Mouse (Mus musculus) thymus, adult 2 months (tissue): Measurements from ENCODE around the gene St3gal2. TPM values are rescaled to one million over a fixed set of nuclear protein-coding genes. Genes with fewer than 3 reads are reported as not detected.
A peak's percentile ranks its signal among the peaks of the same experiment; 100 is the strongest.
"Not testable (repeated sequence)": the region's sequence is repeated elsewhere in the genome, so short reads cannot be mapped to it uniquely, and the experiment has no call there.

ENCODE experiments used
- DNase-seq: peaks from one replicate; pipeline ENCODE4 v3.0.0; 2021
- H3K27ac ChIP-seq: fragments of 200-500 bp; 2 replicates; pipeline ENCODE4 v1.5.1; 2012; ENCODE audit warnings: low read length, control low read depth; ENCODE audit not compliant: control insufficient read depth, insufficient read depth
- H3K27me3 ChIP-seq: fragments of 200-500 bp; 2 replicates; pipeline ENCODE4 v1.6.1; 2012; ENCODE audit warnings: mild to moderate bottlenecking, low read length, moderate library complexity, mixed read lengths; ENCODE audit not compliant: control insufficient read depth, insufficient read depth
- H3K36me3 ChIP-seq: fragments of 200-500 bp; 2 replicates; pipeline ENCODE4 v1.6.1; 2012; ENCODE audit warnings: mild to moderate bottlenecking, low read length, moderate library complexity; ENCODE audit not compliant: control insufficient read depth, insufficient read depth
- H3K4me1 ChIP-seq: fragments of 200-500 bp; replicated peaks from 2 replicates; pipeline ENCODE4 v1.6.1; 2012; ENCODE audit warnings: low read length; ENCODE audit not compliant: control insufficient read depth, insufficient read depth
- H3K4me3 ChIP-seq: fragments of 200-500 bp; 2 replicates; pipeline ENCODE4 v1.5.1; 2012; ENCODE audit warnings: mild to moderate bottlenecking, low read length, control low read depth, moderate library complexity; ENCODE audit not compliant: control insufficient read depth, insufficient read depth
- CTCF ChIP-seq: fragments of 200-500 bp; IDR thresholded peaks from 2 replicates; pipeline ENCODE4 v1.5.1; 2012; ENCODE audit warnings: mild to moderate bottlenecking, control low read depth, low read length, moderate library complexity, borderline replicate concordance; ENCODE audit not compliant: control insufficient read depth, poor library complexity, insufficient read depth; ENCODE audit errors: extremely low read depth
- POLR2A ChIP-seq: fragments of 200-500 bp; IDR thresholded peaks from 2 replicates; pipeline ENCODE4 v1.6.1; 2012; ENCODE audit warnings: mild to moderate bottlenecking, low read length, control low read depth, moderate library complexity; ENCODE audit not compliant: control insufficient read depth, poor library complexity, insufficient read depth; ENCODE audit errors: extremely low read depth
- WGBS: fragments of 180-500 bp; shearing (Covaris S2); methylation state at CpG from one replicate; pipeline ENCODE4 v1.1.7; 2018; 5-methylcytosine and 5-hydroxymethylcytosine counted together
- polyA plus RNA-seq: library from polyadenylated mRNA; depleted of rRNA; stranded (reverse); fragments of >200 nt; gene quantifications from 2 replicates; pipeline ENCODE4 v1.2.3, GENCODE M21; 2012

Gene St3gal2
- polyA plus RNA-seq, 1 experiment: 22.1 TPM

- H3K4me1 ChIP-seq: peaks cover 7% of the 10 kb centered on the region
- no peak for DNase-seq
- H3K27ac ChIP-seq: no peak overlapping the region
- no peaks in the 10 kb centered on the region for H3K27me3 ChIP-seq
- H3K36me3 ChIP-seq: no peaks in the 10 kb centered on the region
- H3K4me3 ChIP-seq: no peak overlapping the region
- TF ChIP-seq CTCF (no peak), POLR2A (no peak)
- 94% methylated on average over 8 of the region's 8 CpGs for WGBS
These were observed 46.9 kb downstream of the St3gal2 start for GRCm38 (mm10) chr8:110966586-110966985.

DNA sequence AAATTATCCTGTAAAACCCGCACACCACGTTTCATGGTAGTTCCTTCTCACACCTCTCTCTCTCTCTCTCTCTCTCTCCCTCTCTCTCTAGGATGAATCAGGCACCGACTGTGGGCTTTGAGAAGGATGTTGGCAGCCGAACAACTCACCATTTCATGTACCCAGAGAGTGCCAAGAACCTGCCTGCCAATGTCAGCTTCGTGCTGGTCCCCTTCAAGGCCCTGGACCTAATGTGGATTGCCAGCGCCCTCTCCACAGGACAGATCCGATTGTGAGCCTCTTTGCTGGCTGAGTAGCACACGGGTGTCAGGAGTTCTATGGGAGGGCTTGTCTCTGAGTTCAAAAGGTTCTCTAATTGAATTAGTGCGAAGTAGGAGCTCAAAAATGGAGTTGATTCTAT lies 47.6 kb downstream of the St3gal2 start:
- TF ChIP-seq POLR2A (no peak), CTCF (no peak)
- Histone ChIP-seq H3K27me3 (no peaks in the 10 kb centered on the region), H3K36me3 (no peaks in the 10 kb centered on the region), H3K4me3 (no peak overlapping the region), H3K4me1 (peaks cover 7% of the 10 kb centered on the region), H3K27ac (no peak overlapping the region)
- WGBS: 90% methylated on average over 9 of the region's 9 CpGs
- DNase-seq: no peak

- peaks cover 7% of the 10 kb centered on the region for H3K4me1 ChIP-seq
- H3K27ac ChIP-seq: no peak overlapping the region
- DNase-seq: peak; percentile 85
- peaks cover 6% of the 10 kb centered on the region for H3K36me3 ChIP-seq
- TF ChIP-seq POLR2A (peak; percentile 74), CTCF (no peak; the same call in 1 of the 2 replicates)
- peak overlapping the region; percentile 53 for H3K4me3 ChIP-seq
- WGBS: 35% methylated on average over 45 of the region's 45 CpGs
- H3K27me3 ChIP-seq: no peaks in the 10 kb centered on the region
These were observed 50.4 kb downstream of the St3gal2 start for GRCm38 (mm10) chr8:110969910-110970770.

DNA sequence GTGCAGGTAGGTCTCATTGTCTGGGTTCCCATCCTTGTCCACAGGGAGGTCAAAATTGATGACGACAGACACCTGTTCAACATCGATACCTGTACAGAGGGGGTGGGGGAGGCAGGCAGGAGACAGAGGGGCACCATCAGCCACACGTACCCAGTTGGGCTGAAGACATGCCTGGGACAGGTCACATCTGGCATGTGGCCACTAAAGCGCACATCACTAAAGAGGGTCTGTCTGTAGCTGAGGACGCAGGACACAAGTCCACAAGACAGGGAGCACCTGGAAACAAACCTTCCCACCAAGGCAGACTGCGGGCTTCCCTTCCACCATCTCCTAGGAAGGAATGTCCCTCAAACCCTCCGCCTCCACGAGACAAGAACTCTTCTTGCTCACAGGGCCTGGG lies 56.8 kb downstream of the St3gal2 start:
- H3K36me3 ChIP-seq: peaks cover 44% of the 10 kb centered on the region
- not testable (repeated sequence) for H3K4me1 ChIP-seq, H3K27ac ChIP-seq, H3K27me3 ChIP-seq, DNase-seq, H3K4me3 ChIP-seq
- 97% methylated on average over 8 of the region's 8 CpGs for WGBS

- WGBS: 98% methylated on average over 2 of the region's 2 CpGs
- peaks cover 57% of the 10 kb centered on the region for H3K36me3 ChIP-seq
These were observed 58.3 kb downstream of the St3gal2 start for GRCm38 (mm10) chr8:110977987-110978386.

DNA sequence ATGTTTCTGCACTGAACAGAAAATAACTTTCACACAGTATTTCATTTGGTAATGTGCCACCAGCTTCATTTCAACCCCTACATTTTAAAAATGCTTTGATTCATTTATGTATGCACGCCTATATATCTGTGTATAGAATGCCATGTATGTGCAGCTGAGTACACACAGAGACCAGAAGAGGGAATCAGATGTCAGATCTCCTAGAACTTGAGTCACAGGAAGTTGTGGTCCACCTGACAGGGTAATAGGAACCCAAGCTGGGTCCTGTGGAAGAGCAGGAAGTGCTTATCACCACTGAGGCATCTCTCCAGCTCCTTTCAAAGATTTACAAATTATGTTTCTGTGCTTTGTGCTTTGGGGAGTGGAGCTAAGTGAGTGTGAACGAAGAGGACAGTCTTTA lies 61.6 kb downstream of the St3gal2 start:
- Histone ChIP-seq H3K27me3 (no peaks in the 10 kb centered on the region), H3K4me1 (no peaks in the 10 kb centered on the region; the same call in 1 of the 2 replicates), H3K27ac (no peak overlapping the region), H3K36me3 (peaks cover 72% of the 10 kb centered on the region), H3K4me3 (no peak overlapping the region)
- TF ChIP-seq CTCF (no peak), POLR2A (no peak)
- 8% methylated on average over 2 of the region's 2 CpGs for WGBS
- no peak for DNase-seq

More at GRCm38 (mm10) chr8:110977987-110978386, 58.3 kb downstream of the St3gal2 start:
- not testable (repeated sequence) for H3K4me3 ChIP-seq, H3K27ac ChIP-seq, DNase-seq, H3K27me3 ChIP-seq, H3K4me1 ChIP-seq
